Mouse (Mus musculus): ENCODE measurements at regions not wholly inside any gene's neighbourhood (a gene's known extent, or its start where the extent isn't known, plus 50 kb on each side); places are given as distances from the start of the nearest gene placed in this dataset.

GRCm38 (mm10) chr10:50241645-50242044, 350.8 kb upstream of the Ascc3 start:
- DNase-seq (ENCODE audit: low spot score in 2 of 2) = no peak

GRCm38 (mm10) chr10:50203587-50203986, 388.9 kb upstream of the Ascc3 start:
- no peak for DNase-seq (ENCODE audit: low spot score in 2 of 2)

GRCm38 (mm10) chr10:50201691-50202090, 390.8 kb upstream of the Ascc3 start:
- no peak for DNase-seq (ENCODE audit: low spot score in 2 of 2)

GRCm38 (mm10) chr10:50199857-50200256, 392.6 kb upstream of the Ascc3 start:
- DNase-seq (ENCODE audit: low spot score in 2 of 2) = peak in 1 of 2 experiments; percentile 8

- no peak for DNase-seq (ENCODE audit: low spot score in 2 of 2)
Measured at GRCm38 (mm10) chr10:50197897-50198538, 394.5 kb upstream of the Ascc3 start.

GRCm38 (mm10) chr10:50190276-50190675, 401.7 kb upstream of the Grik2 start:
- no peak for DNase-seq (ENCODE audit: low spot score in 2 of 2)

GRCm38 (mm10) chr10:50169116-50169515, 380.6 kb upstream of the Grik2 start:
- no peak for DNase-seq (ENCODE audit: low spot score in 2 of 2)

GRCm38 (mm10) chr10:50138351-50138750, 349.8 kb upstream of the Grik2 start:
- DNase-seq (ENCODE audit: low spot score in 2 of 2) = no peak

- DNase-seq (ENCODE audit: low spot score in 2 of 2) = no peak
Measured at GRCm38 (mm10) chr10:50137783-50138182, 349.2 kb upstream of the Grik2 start.

GRCm38 (mm10) chr10:50136165-50136564, 347.6 kb upstream of the Grik2 start:
- no peak for DNase-seq (ENCODE audit: low spot score in 2 of 2)

GRCm38 (mm10) chr10:50135499-50135898, 346.9 kb upstream of the Grik2 start:
- DNase-seq (ENCODE audit: low spot score in 2 of 2) = no peak

Data from right cerebral cortex, adult 2 months (tissue).